Mouse (Mus musculus): ENCODE results near the gene Triml2. TPM values are rescaled to one million over a fixed set of nuclear protein-coding genes. Genes with fewer than 3 reads are reported as not detected.

Triml2 gene
- total and polyA plus RNA-seq, 2 experiments from 2014 or later = 0.10 TPM; not detected in 1

- no peak for TF ChIP-seq CTCF (IDR thresholded peaks at IDR 0.05; ENCODE audit: low read depth)
- no peaks in the 10 kb centered on the region for H3K27me3 ChIP-seq (ENCODE audit: insufficient read depth, low read length)
- ATAC-seq = no peak
- no peak overlapping the region for H3K27ac ChIP-seq (ENCODE audit: low read depth, low read length)
- H3K9me3 ChIP-seq (ENCODE audit: low read length) = 0 out of 2 replicates have a peak, but pooled peaks cover 3% of the 10 kb centered on the region
- no peak for DNase-seq
- no peaks in the 10 kb centered on the region for H3K4me1 ChIP-seq (ENCODE audit: insufficient read depth)
- H3K4me3 ChIP-seq (ENCODE audit: low read depth, low read length) = no peak overlapping the region
- WGBS = 92% methylated on average over 6 of the region's 6 CpGs
- no peaks in the 10 kb centered on the region for H3K36me3 ChIP-seq (ENCODE audit: insufficient read depth)
- H3K4me2 ChIP-seq (ENCODE audit: low read depth) = no peak overlapping the region
- no peak overlapping the region for H3K9ac ChIP-seq
These were observed 3.4 kb upstream of the Triml2 start for GRCm38 (mm10) chr8:43176766-43177486.

DNA sequence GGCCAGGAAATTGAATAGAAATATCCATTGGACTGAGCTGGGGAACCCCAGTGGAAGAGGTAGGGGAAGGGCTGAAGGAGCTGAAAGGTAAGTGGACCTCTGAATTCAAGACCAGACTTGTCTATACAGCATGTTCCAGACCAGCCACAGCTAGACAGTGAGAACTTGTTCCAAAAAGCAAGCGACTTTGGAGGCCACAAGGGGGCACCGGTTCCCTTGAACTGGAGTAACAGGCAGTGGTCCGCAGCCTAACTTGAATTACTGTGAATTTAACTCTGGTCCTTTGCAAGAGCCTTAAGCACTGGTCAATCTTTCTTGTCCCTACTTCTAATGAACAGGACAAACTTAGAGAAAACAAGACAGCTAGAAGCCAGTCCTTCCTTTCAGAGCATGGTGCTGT is 2.1 kb upstream of the Triml2 start:
- Histone ChIP-seq H3K36me3 (ENCODE audit: insufficient read depth) (no peaks in the 10 kb centered on the region), H3K4me1 (ENCODE audit: insufficient read depth) (no peaks in the 10 kb centered on the region), H3K4me3 (ENCODE audit: low read depth, low read length) (no peak overlapping the region), H3K4me2 (ENCODE audit: low read depth) (no peak overlapping the region), H3K9me3 (ENCODE audit: low read length) (0 out of 2 replicates have a peak, but pooled peaks cover under 1% of the 10 kb centered on the region), H3K27ac (ENCODE audit: low read depth, low read length) (no peak overlapping the region), H3K27me3 (ENCODE audit: insufficient read depth, low read length) (no peaks in the 10 kb centered on the region), H3K9ac (no peak overlapping the region)
- 63% methylated on average over 3 of the region's 3 CpGs for WGBS
- ATAC-seq (no peak), DNase-seq (no peak)
- TF ChIP-seq CTCF (IDR thresholded peaks at IDR 0.05; ENCODE audit: low read depth) = peak; percentile 18; the same call in 1 of the 2 replicates

- no peaks in the 10 kb centered on the region for H3K36me3 ChIP-seq (ENCODE audit: insufficient read depth)
- no peaks in the 10 kb centered on the region for H3K9me3 ChIP-seq (ENCODE audit: low read length)
- WGBS = 46% methylated on average over 4 of the region's 4 CpGs
- H3K4me3 ChIP-seq (ENCODE audit: low read depth, low read length) = no peak overlapping the region
- H3K4me1 ChIP-seq (ENCODE audit: insufficient read depth) = no peaks in the 10 kb centered on the region
- ATAC-seq (no peak; the same call in 1 of the 2 replicates), DNase-seq (no peak)
- H3K4me2 ChIP-seq (ENCODE audit: low read depth) = no peak overlapping the region
- TF ChIP-seq CTCF (IDR thresholded peaks at IDR 0.05; ENCODE audit: low read depth) = no peak
- H3K27me3 ChIP-seq (ENCODE audit: insufficient read depth, low read length) = no peaks in the 10 kb centered on the region
- H3K27ac ChIP-seq (ENCODE audit: low read depth, low read length) = no peak overlapping the region
- H3K9ac ChIP-seq = no peak overlapping the region
These were observed 1.2 kb upstream of the Triml2 start for GRCm38 (mm10) chr8:43179189-43179588.

DNA sequence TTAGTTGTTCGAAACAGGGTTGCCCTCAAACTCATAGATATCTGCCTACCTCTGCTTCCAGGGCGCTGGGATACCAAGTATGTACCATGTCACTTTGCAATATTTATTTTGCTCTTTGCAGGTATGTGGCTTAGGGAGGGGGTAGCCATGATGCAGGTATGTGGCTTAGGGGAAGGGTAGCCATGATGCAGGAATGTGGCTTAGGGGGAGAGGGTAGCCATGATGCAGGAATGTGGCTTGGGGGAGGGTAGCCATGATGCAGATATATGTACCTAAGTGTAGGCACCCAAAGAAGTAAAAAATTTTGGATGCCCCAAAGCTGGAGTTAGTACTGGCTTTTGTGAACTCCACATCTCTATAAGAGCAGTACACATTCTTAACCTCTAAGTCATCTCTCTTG is 1.9 kb downstream of the Triml2 start:
- WGBS = 92% methylated on average over 2 of the region's 2 CpGs

DNA sequence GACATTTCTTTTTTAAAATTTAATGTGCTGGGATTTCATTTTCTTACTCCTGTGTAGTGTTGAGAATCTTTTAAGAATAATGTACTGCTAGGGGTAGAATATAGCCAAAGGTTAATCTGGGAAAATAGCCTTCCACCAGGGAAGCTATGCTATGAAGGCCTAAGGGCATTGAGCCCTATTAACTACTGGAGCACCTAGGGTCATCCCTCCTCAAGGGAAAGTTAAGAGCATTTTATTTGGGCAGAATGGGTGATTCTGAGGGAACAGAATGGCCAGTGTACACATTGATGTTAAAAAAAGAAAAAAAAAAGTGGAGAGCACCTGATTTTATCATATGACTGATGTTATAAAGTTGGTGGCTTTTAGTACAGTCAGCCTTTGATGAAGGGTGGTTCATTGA is 35.2 kb downstream of the Triml2 start:
- DNase-seq (no peak), ATAC-seq (no peak)
- TF ChIP-seq CTCF (IDR thresholded peaks at IDR 0.05; ENCODE audit: low read depth) = no peak
- H3K27me3 ChIP-seq (ENCODE audit: insufficient read depth, low read length) = no peaks in the 10 kb centered on the region
- H3K4me2 ChIP-seq (ENCODE audit: low read depth) = no peak overlapping the region
- no peak overlapping the region for H3K4me3 ChIP-seq (ENCODE audit: low read depth, low read length)
- H3K27ac ChIP-seq (ENCODE audit: low read depth, low read length) = no peak overlapping the region
- H3K4me1 ChIP-seq (ENCODE audit: insufficient read depth) = no peaks in the 10 kb centered on the region
- H3K36me3 ChIP-seq (ENCODE audit: insufficient read depth) = no peaks in the 10 kb centered on the region
- H3K9ac ChIP-seq = no peak overlapping the region
- H3K9me3 ChIP-seq (ENCODE audit: low read length) = no peaks in the 10 kb centered on the region

More for the DNA sequence above, 1.9 kb downstream of the Triml2 start:
- H3K4me3 ChIP-seq (ENCODE audit: low read depth, low read length) = no peak overlapping the region
- no peak for TF ChIP-seq CTCF (IDR thresholded peaks at IDR 0.05; ENCODE audit: low read depth)
- H3K27ac ChIP-seq (ENCODE audit: low read depth, low read length) = no peak overlapping the region
- DNase-seq (no peak), ATAC-seq (no peak)
- no peaks in the 10 kb centered on the region for H3K9me3 ChIP-seq (ENCODE audit: low read length)
- no peaks in the 10 kb centered on the region for H3K4me1 ChIP-seq (ENCODE audit: insufficient read depth)
- H3K36me3 ChIP-seq (ENCODE audit: insufficient read depth) = no peaks in the 10 kb centered on the region
- H3K27me3 ChIP-seq (ENCODE audit: insufficient read depth, low read length) = no peaks in the 10 kb centered on the region
- H3K9ac ChIP-seq = no peak overlapping the region
- H3K4me2 ChIP-seq (ENCODE audit: low read depth) = no peak overlapping the region

DNA sequence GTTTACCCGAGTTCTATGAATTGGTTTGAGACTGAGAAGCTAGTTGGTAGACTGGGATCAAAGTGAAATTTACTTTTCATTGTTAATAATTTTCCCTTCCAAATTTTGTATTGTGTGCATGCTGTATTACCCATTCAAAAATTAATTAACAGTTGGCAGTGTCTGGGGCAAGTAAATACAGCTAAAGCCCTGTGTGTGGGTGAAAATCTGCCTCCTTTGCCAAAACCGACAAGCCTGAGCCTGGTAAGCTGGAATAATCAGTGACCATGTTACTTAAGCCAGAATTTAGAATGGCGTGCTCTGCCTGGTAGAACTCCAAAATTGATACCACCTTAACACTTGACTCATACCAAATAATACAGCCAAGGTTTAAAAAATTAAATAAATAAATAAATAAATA is 63.0 kb downstream of the Triml2 start:
- Histone ChIP-seq H3K27ac (ENCODE audit: low read depth, low read length) (no peak overlapping the region), H3K9ac (no peak overlapping the region), H3K4me3 (ENCODE audit: low read depth, low read length) (no peak overlapping the region), H3K4me2 (ENCODE audit: low read depth) (no peak overlapping the region), H3K27me3 (ENCODE audit: insufficient read depth, low read length) (no peaks in the 10 kb centered on the region), H3K36me3 (ENCODE audit: insufficient read depth) (no peaks in the 10 kb centered on the region), H3K4me1 (ENCODE audit: insufficient read depth) (no peaks in the 10 kb centered on the region), H3K9me3 (ENCODE audit: low read length) (no peaks in the 10 kb centered on the region)
- 61% methylated on average over 3 of the region's 3 CpGs for WGBS
- TF ChIP-seq CTCF (IDR thresholded peaks at IDR 0.05; ENCODE audit: low read depth) = no peak
- no peak for DNase-seq
- ATAC-seq = no peak

Other genes starting within 250 kb of the Triml2 start
- gene Triml1, start 39.1 kb upstream of the Triml2 start, total RNA-seq (2014; rRNA removed) = not detected in 2 replicates
- not detected in 2 replicates for gene Triml1, start 39.1 kb upstream of the Triml2 start, polyA plus RNA-seq (2015; fragmentation: Nextera tagmentation; extraction: Ambion mirVana)
- gene Zfp42, start 126.4 kb downstream of the Triml2 start, total RNA-seq (2014; rRNA removed) = not detected in 2 replicates
- gene Zfp42, start 126.4 kb downstream of the Triml2 start, polyA plus RNA-seq (2015; fragmentation: Nextera tagmentation; extraction: Ambion mirVana) = not detected in 2 replicates